Mouse (Mus musculus): ENCODE data around the gene Chn1.

DNA sequence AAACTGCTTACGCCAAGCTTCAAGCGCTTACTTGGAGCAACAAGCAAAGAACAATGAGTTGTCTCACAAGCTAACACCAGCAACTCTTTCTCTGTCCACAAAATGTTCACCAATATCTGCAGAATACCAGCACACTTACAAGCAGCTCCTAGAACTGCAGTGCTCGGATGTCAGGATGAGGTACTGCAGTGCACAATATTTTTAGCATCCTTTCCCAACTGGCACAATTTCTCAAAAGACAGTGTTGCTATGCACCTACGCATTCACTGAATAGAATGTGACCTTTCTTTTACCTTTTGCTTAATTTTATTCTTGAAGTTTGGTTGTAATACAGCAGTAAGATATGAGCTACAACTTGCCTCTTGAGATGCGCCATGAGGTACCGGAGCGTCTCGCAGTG lies 160.8 kb downstream of the Chn1 start:
- TF ChIP-seq CTCF (IDR thresholded peaks at IDR 0.05; ENCODE audit: control insufficient read depth, insufficient read depth, insufficient read length) (no peak), USF1 (IDR thresholded peaks at IDR 0.05; ENCODE audit: low read depth) (no peak)
